Mouse (Mus musculus) fat pad, adult 2 months (tissue): ENCODE results near the gene 4930548H24Rik.
"Not testable (repeated sequence)": the region's sequence is repeated elsewhere in the genome, so short reads cannot be mapped to it uniquely, and the experiment has no call there.

Source experiments
- DNase-seq: peaks from one replicate; pipeline ENCODE4 v3.0.0-alpha.2; 2011; ENCODE audit warnings: low read depth, low spot score; ENCODE audit errors: extremely low read depth

4930548H24Rik gene

GRCm38 (mm10) chr5:31485440-31485839 lies at the start of gene 4930548H24Rik:
4930548H24Rik (plus strand) TSS chr5:31485740.
- no peak for DNase-seq

- no peak for DNase-seq
Observed at GRCm38 (mm10) chr5:31451336-31451735, 34.2 kb upstream of the 4930548H24Rik start.

GRCm38 (mm10) chr5:31451878-31452561 lies 33.5 kb upstream of the 4930548H24Rik start, which contains the start of gene Zfp512:
Zfp512 (plus strand) TSS chr5:31452431.
- peak; percentile 26 for DNase-seq

GRCm38 (mm10) chr5:31452562-31452878 lies 33.0 kb upstream of the 4930548H24Rik start:
- no peak for DNase-seq

GRCm38 (mm10) chr5:31452886-31453410 lies 32.6 kb upstream of the 4930548H24Rik start:
- no peak for DNase-seq

GRCm38 (mm10) chr5:31467798-31468197 lies 17.7 kb upstream of the 4930548H24Rik start:
- no peak for DNase-seq

GRCm38 (mm10) chr5:31469711-31470110 lies 15.8 kb upstream of the 4930548H24Rik start:
- no peak for DNase-seq

- no peak for DNase-seq
Observed at GRCm38 (mm10) chr5:31470334-31470733, 15.2 kb upstream of the 4930548H24Rik start.

GRCm38 (mm10) chr5:31480536-31480935 lies 5.0 kb upstream of the 4930548H24Rik start:
- DNase-seq, result no peak

- no peak for DNase-seq
Observed at GRCm38 (mm10) chr5:31487889-31488288, 2.3 kb downstream of the 4930548H24Rik start.

GRCm38 (mm10) chr5:31489116-31489769 lies 3.7 kb downstream of the 4930548H24Rik start:
- no peak for DNase-seq

GRCm38 (mm10) chr5:31492031-31492430 lies 6.5 kb downstream of the 4930548H24Rik start:
- DNase-seq, result no peak

- DNase-seq, result peak; percentile 45
Observed at GRCm38 (mm10) chr5:31494513-31495297, 9.2 kb downstream of the 4930548H24Rik start, which contains the start of gene Gpn1. Gpn1 (plus strand) TSS chr5:31494741.

GRCm38 (mm10) chr5:31504843-31505242 lies 19.3 kb downstream of the 4930548H24Rik start:
- DNase-seq, result no peak

- no peak for DNase-seq
Observed at GRCm38 (mm10) chr5:31512481-31512880, 26.9 kb downstream of the 4930548H24Rik start.

GRCm38 (mm10) chr5:31520556-31520955 lies 35.0 kb downstream of the 4930548H24Rik start:
- DNase-seq, result no peak

- DNase-seq, result peak; percentile 21
Observed at GRCm38 (mm10) chr5:31526354-31527116, 41.0 kb downstream of the 4930548H24Rik start, which contains the start of gene Slc4a1ap. Slc4a1ap (plus strand) TSS chr5:31526995.

GRCm38 (mm10) chr5:31527117-31527680 lies 41.7 kb downstream of the 4930548H24Rik start:
- DNase-seq, result no peak

- DNase-seq, result not testable (repeated sequence)
Observed at GRCm38 (mm10) chr5:31527707-31528106, 42.2 kb downstream of the 4930548H24Rik start, which contains the start of gene Supt7l. Supt7l (minus strand) TSS chr5:31527807.

- DNase-seq, result no peak
Observed at GRCm38 (mm10) chr5:31528560-31528959, 43.0 kb downstream of the 4930548H24Rik start.
